Mouse (Mus musculus) thymus, postnatal 0 days (tissue): Measurements from ENCODE around the gene Elmo3. TPM values are rescaled to one million over a fixed set of nuclear protein-coding genes. Genes with fewer than 3 reads are reported as not detected.

ENCODE experiments used
- DNase-seq: peaks from one replicate; pipeline ENCODE4 v3.0.0-alpha.2; 2015; ENCODE audit warnings: low spot score
- polyA plus RNA-seq: library from polyadenylated mRNA; unstranded; fragments of >200 nt; fragmentation: Nextera tagmentation; extraction: Ambion mirVana; gene quantifications from 2 replicates; pipeline ENCODE4 v1.2.1, GENCODE M21; 2015

Elmo3 gene
- polyA plus RNA-seq, 1 experiment from 2014 or later: 9.3 TPM

DNA sequence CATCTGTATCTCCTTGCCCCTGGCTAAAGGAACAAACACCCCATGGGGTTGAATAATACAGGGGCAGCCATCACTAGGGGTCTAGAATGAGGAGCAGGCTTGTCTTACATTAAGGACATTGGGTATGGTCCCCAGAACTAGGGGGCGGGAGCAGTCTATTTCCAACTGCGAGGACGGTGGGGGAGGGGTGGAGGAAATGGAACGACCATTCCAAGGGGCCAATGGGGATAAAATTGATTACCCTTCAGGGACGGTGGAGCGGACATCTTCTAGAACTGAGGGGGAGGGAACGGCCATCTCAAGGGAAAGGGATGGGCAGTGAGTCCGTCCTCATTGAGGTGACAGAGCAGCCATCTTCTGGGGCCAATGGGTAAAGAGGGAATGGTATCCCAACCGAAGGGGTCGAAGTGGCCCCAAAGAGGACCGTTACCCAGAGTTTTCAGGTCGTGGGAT, 20.3 kb downstream of the Elmo3 start:
- no peak for DNase-seq

DNA sequence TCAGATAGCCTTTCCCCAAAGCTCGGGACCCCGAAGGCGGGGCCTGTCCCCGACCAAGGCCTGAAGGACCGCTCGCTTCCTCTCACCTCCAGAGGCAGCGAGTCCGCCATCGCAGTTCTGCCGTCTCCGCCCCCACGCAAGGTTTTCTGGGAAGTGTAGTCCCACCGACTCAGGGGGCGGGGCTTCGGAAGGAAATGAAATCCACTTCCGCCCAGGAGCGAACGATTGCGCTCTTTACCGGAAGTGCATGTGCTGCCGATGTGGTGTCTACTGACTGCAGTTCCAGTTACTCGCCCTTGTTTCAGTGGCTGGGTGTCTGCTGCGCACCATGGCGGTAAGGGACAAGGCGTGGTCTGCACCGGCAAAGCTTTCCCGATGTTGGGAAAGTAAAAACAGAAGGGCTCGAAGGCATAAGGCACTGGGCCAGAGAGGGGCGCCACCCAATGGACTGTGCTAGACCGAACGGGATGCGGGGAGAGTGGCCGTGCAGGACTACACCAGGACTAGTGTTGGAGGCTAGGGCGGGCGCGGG, 20.8 kb downstream of the Elmo3 start, which contains the start of the genes Lrrc29 and Tmem208:
TSS of gene Lrrc29 (minus strand) at position 138 of the 532 bp plus-strand sequence.
TSS of gene Tmem208 (plus strand) at position 214 of the 532 bp plus-strand sequence.
- DNase-seq: peak; percentile 97

DNA sequence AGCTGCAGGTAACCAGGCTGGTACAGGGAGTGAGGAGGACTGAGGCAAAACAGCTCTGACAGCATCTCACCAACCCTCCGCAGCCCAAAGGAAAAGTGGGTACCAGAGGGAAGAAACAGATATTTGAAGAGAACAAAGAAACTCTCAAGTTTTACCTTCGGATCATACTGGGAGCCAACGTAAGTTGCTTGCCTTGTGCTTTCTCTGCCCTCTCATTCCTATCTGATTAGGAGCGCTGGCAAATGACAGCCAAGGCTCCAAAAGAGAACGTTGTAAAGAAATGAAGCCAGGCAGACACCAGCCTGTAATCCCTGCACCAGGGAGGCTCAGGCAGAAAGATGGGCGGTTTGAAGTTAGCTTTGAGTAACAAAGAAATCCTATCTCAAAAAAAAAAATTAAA, 21.6 kb downstream of the Elmo3 start:
- no peak for DNase-seq

DNA sequence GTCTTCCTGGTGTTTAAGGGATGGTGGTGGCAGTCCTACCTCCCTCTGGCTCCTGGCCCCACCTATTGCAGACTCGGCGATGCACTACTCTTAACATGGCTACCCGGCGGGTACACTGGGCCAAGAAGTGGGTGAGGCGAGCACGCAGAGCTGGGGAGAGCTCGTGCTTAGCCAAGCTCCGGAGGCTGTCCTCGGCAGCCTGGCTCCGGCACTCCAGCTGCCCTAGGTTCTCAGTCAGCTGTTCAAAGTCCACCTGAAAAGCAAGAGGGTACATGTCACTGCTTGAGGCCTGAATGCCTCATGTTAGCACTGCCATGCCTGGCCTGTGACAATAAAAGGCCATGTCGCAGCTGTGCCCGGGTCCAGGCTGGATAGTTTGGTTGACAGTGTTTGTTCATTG, 24.9 kb downstream of the Elmo3 start:
- DNase-seq: no peak

DNA sequence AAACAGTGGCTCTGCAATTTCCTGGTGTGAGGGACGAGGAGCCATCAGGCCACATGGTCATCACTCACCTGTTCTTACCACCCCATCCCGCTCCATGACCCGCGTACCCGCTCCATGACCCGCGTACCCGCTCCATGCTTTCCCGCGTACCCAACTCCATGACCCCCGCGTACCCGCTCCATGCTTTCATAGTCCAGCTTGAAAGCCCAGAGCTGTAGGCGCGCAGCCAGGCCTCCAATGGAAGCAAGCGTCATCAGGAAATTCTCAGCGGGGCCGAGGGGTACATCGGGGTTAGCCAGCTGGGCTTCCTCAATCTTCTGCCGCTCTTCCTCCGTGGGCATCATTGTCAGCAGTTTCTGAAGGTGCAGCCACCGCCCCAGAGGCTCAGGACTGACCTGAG, 26.1 kb downstream of the Elmo3 start:
- DNase-seq: no peak

DNA sequence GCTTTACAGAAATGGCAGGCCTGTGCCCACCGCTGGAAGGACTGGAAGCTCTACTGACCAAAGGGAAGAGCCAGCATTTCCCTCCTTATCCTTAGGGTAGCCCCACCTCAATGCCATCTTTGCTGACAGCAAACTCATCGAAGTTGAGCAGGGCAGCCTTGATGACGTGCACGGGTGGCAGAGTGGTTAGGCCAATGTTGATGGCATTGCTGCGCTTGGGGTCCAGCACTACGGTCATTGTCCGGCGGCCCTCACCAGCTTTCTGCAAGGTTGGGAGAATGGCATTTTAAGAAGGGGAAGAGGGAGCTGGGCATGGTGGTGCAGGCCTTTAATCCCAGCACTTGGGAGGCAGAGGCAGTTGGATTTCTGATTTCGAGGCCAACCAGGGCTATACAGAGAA, 26.5 kb downstream of the Elmo3 start:
- DNase-seq: no peak

DNA sequence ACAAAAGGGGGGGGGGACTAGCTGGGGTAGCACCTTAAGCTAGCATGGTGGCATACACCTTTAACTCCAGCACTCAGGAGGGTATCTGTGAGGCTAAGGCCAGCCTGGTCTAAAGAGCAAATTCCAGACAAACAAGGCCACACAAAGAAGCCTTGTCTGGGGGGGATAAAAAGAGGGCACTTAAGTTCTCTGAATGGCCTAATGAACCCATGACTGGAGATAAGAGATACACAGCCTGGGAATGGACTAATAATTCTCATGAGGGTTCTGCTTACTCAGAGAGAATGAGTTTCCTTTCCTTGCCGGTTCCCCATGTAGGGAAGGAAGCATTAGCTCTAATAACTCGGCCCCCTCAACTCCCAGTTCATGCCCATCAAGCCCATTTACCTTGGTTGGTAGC, 27.1 kb downstream of the Elmo3 start:
- DNase-seq: no peak

DNA sequence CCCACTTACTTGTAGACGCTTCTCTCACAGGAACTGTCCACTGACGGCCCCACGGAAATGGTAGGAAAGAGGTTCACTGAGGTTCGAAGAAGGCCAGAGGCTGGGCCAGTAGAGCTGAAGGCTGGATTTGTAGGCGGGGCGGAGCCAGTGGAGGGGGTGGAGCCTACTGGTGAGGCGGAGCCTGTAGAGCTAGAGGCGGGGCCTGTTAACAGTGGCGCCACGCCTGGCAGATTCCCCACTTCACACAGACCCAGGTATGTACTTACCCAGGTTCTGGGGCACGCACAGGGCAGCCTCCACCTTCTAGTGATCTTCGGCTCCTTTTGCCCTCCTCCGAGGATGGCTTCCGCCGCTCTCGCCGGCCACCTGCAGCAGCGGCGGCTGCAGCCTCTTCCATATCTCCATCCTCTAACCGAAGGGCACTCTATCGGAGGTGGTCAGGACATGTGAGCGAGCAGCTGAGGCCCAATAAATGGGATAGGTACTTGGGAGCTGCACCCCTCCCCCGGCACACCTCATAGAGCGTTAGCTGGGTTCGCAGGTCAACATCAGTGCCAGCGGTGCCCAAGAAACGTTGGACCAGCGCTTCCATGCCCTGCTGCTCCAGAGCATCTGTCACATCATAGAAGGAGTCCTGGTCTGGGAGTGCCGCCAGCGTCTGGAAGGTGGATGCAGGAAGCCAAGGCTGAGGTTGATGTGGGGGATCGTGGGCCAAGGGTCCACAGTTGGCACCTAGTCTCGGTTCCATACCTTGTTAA, 31.2 kb downstream of the Elmo3 start:
- no peak for DNase-seq

DNA sequence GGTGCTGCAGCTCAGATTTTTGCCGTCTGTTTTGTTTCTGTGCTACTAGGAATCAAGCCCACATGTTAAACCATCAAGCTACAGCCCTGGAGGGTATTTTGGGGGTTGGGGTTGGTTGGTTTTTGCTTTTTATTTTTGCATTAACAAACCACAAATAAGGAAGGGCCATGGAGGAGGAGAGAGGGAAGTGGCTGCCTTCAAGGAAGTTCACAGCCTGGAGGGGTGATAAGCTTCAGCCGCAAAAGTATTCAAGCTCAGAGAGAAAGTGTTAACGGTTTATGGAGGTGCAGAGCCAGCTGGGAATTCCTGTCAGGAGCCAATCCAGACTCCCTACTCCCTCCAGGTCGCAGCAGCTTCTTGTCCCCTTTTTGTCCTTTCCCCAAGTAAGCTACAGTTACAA, 33.6 kb downstream of the Elmo3 start:
- DNase-seq: no peak

DNA sequence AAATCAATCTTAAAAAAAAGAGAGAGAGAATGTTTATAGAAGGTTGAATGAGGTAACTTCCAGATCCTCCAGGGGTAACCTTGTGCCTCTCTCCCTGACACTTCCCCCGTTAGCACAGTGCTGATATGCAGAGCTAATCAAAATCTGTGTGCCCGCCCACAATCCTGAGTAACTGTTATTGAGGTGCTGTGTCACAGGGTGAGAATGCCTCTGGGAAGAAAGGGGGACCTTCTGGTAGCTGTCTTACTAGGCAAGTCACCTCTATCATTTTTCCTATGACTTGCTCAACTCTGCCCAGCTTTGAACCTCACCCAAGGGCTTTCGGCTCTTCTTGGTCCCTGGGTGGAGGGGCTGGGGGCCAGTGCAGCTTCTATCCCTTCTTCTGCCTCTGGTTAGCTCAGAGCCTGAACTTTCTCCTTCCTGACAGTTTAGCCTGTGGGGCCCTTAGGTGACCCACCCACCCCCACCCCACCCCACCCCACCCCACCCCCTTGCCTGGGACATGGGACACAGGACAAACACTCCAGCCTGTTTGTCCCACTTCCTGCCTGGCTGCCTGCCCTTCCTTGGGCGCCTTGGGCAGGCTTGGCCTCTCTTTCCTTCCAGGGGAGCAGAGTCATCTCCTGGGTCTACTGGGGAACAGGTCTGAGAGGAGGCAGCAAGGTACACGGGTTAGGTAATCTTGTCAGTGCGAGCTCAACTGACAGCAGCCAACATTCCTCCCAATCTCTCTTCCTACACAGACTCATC, 34.7 kb downstream of the Elmo3 start:
- no peak for DNase-seq

DNA sequence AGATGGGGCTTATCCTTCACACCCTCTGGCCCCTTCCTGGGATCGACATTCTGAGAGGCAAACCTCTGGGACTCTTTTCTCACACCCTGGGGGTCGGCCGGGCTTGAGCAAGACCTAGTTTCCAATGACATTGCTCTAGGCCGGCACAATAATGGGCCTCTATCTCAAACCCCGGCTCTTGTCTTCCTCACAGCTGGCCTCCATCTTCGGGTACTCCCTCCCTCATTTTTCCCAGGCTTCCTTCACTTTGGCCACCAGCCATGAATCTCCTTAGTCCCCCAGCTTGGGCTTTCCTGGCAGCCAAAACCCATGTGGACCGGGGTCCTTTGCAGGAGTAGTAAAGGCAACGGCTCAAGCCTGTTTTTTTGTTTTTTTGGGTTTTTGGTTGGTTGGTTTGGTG, 36.0 kb downstream of the Elmo3 start:
- DNase-seq: no peak

DNA sequence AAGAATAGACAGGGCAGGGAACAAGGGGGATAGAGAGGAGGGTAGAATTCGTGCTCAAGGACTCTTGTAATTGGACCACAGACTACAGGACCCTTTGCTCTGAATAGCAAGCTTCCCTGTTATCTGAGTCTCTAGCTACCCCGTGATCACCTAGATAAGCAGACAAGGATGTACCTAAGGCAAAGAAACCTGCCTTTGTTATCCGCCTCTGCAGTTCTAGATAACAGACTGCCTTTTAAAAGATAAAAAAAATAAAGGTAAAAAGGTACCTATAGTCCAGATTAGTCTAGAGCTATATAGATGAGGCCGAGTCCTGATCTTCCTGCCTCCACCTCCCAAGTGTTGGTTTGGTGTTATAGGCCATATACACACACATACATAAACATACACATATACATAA, 37.4 kb downstream of the Elmo3 start:
- no peak for DNase-seq

DNA sequence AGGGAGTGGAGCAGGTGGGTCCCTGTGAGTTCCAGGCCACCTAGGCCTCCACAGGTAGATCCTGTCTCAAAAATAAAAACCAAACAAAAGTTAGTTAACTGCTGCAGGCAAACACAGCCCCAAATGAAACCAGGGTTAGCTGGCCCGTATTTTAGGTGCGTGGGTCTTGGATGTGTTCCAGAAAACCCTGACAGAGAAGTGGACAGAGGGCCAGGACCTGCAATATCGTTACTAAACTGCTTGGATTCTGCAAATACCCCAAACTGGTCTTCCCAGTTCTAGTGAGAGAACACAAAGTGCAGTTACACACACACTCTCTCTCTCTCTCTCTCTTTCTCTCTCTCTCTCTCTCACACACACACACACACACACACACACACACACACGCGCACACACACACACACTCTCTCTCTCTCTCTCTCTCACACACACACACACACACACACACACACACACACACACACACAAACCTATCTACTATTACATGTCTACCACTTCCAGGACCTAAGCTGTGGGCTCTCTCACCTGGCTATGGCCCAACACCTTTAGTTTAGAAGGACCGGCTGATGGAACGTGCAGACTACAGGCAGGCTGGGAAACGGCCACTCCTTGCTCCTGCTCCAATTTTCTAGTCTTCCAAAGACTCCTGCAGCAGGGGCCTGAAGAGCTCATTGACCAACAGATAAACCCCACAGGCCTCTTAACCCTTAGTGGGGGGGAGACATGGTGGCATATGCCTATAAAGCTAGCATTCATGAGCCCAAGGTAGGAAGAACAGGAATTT, 38.6 kb downstream of the Elmo3 start:
- DNase-seq: no peak

DNA sequence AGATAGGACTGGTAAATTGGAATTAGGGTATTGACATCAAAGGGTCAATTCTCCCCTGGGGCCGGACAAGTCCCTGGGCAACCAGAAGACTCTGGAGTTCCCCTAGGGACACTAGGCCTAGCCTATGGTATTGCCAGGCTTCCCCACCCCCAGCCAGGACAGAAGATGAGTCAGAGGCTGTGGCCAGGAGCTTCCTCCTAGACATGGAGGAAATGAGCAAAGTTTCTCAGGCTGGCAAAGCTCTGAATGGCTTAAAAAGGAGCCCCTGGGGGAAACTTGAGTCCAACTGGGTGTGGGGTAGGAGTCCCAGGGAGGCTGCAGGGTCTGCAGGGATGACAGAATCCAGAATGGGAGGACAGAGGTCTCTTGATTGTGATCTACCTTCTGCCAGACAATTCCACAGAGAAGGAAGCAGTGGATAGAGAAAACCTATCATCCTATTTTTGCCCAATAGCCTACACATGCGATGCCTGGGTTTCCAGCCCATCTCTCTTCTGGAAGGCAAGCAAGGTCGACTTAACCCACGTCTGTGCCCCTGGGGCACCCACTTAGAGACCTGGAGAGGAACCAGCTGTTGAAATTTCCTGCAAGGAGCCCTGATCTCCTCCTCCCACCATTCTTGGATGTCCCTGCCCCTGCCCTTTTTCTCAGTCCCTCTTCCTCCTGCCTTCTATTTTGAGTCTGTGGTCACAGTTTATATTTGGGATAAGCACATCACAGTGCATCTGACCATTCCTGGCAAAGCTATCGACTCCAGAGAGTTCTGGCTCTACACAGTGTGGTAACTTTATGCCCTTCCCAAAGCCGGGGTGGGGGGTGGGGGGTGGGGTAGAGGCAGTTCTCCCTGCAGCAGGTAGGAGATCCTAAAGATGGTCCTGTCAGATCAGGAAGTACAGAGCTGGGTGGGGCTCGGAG, 39.9 kb downstream of the Elmo3 start:
- DNase-seq: no peak

DNA sequence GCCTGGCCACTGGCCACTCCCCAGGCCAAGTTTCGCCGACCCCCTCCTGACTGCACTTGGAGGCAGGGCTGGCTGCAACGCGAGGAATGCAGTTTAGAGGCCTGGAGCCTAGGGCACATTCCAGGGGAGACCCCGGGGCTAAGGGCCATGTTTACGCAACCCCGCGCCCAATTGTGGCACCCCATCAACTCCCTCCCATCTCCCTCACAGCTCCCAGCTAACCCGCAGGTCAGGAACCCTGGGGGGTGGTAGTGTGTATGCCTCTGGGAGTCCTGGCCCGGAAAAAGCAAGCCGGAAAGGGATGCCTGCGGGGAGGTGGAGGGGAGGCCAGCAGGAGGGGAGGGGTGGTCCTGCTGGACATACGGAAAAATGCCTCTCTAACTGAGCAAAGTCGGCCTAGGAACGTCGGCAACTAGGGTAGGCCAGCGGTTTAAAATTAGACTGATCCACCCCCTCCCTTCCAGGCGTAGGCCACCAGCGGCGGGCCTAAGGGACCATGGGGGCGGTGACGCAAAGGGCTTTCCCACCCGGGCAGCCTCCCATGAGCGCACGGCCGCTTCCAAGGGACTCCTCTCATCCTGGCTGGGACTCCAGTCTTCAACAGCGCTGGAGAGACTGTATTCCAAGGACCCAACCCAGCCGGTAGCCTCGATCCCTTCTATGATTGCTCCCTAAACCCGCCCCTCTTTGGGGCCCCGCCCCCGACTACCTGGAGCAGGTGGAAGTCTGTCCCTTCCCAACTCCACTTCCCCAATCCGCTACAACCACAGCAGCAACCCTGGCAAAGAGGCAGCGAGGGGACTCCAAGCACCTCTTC, 41.4 kb downstream of the Elmo3 start:
- DNase-seq: no peak

DNA sequence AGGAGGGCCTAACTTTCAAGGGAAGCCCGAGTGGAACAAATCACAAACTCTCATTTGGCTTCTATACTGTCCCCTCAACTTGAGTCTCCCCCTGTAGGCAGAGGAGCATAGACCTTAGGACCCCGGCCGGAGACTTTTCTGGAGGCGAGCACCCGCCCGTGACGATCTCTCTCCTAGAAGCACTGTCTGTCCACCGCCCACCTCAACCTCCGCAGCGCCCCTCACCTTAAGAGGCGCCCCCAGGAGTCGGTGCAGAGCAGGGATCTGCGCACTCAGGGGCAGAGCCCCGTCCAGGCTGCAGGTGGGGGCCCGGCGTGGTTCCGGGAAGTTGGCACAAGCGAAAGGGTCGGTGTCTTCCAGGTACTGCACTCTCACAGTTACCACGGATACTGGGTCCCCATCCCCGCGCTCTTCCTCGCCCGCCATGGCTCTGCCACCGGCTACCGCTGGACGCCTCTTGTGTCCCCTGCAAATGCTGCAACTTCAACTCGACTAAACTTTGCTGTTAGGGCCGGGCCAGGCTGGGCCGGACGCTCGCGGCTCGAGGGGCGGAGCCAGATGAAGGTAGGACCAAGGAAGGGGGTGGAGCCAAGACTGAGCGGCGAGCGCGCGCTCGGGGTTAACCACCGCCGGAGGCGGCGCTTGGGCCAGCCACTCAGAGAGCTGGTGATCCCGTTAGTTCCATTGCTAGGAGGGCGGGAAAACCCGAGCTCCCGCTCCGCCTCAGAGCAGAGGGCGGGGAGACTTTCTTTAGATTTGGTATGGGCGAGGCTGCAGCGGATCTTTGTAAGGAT, 42.2 kb downstream of the Elmo3 start, which contains the start of gene Fhod1:
TSS of gene Fhod1 (minus strand) at position 526 of the 794 bp plus-strand sequence.
- DNase-seq: peak; percentile 79

DNA sequence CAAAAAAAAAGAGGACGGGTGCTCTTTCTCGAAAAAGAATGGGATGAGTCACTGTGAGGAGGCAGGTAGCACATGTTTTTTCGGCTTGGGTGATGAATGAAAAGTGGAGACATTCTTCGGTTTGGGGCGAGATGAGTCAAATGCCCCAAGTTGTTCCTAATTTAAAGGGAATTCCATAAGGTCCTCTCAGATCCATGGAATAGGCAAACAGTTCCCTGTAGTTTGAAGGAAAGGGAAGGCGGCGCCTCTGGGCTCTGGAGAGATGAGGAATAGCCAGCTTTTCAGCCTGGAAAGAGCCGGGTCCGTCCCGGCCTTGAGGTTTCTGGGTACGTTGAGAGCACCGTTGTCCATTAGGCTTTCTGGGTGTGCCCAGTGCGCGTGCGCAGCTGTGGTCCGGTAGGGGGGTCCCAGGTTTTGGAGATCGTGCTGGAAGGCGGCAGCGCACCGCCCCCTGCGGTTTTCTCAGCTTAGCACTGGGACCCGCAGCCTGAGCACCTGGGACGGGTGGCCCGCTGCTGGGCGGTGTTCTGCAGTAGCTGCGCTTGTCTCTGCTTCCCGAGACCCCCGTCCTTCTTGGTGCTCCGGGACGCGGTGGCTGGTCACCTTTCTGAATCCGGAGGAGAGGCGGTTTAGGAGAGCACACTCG, 43.2 kb downstream of the Elmo3 start, which contains the start of gene Slc9a5:
TSS of gene Slc9a5 (plus strand) at position 394 of the 646 bp plus-strand sequence.
- DNase-seq: peak; percentile 49
